Mouse (Mus musculus): ENCODE measurements around the gene Ssna1.

Ssna1 gene

DNA sequence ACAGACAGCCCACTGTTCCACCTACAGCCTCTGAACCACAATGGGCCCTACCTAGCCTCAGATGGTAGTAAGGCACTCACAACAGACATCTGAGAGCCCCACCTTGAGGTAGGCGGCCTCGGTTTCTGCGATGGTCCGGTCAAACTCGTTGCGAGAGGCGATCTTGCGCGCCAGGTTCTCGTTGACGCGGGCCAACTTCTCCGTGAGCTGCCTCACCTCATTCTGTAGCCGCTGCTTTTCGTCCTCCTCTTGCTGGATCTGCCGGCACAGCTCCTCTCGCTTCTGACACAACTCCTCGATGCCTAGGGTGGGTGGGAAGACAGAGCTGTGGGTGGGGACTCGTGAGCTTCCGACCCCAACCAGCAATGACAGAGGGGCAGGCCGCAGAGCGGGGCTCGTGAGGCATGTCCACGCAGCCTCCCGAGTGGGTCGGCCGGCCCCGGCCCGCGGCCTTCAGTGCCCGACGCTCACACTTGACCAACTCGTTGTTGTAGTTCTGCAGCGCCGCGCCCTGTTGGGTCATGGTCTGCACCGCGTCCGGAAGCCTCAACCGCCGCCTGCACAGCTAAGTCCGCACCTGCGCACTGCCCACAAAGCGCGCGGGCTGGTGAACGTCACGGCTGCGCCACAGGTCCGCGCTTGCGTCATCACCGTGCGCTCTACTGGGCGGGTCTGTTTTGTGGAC lies at the start of gene Ssna1, which contains the start of gene Anapc2:
Gene Ssna1 (minus strand): TSS at position 612 of the 685 bp plus-strand sequence.
Gene Anapc2 (plus strand): TSS at position 652 of the 685 bp plus-strand sequence.
- peak; percentile 83 for ATAC-seq (ENCODE audit: low TSS enrichment)

DNA sequence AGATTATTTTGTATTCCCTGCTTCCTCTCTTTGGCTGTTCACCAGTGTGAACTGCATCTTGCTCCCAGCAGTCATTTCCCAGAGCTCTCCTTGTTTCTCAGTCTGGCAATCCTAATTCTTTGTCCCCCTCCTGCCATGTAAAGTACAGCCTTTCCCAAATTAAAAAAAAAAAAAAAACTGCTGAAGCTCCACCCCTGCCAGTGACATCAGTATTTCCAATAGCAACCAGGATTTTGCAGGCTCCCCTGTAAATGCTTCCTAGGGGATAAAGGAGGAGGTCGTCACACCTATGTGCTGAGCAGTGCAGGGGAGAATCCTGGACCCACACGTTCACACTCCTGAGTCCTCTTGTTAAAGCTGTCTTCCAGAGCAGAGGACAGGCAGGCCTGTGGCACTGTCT lies 47.8 kb upstream of the Ssna1 start:
- ATAC-seq (ENCODE audit: low TSS enrichment) = no peak

DNA sequence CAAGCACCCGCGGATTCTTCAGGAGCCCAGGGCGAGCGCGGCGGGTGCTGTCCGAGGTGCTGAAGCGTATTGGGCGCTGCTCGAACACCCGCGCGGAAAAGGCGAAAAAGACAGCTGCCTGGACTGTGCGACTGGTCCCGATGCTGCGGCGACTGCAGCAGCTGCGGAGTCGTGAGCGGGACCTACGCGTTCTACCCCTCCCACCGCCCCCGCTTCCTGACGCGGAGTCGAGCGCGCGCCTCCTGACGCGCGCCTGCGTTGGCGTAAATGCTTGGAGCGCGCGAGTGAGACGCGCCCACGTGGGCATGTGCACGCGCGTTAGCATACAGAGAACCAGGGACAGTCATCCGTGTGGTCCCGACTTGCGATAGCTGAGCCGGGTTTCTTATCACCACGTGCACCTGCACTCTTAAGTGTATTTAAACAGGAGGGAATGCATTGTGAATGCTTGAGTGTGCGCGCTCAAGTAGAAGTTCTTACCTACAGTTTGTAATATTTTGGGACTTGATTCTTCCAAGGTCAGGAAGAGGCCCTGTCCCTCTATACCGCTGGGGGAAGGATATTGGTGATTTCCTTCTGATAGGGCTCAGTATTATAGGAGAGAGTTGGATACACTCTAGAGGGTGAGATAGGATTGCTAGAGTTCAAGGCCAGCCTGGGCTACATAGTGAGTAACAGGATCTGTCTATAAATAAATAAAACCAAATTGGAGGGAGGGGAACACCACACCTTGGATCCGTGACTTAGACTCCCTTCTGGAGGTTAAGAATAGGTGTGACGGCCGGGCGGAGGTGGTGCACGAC lies 46.9 kb upstream of the Ssna1 start, which contains the start of gene Grin1:
Gene Grin1 (minus strand): TSS at position 217 of the 803 bp plus-strand sequence.
- ATAC-seq (ENCODE audit: low TSS enrichment) = peak; percentile 66

DNA sequence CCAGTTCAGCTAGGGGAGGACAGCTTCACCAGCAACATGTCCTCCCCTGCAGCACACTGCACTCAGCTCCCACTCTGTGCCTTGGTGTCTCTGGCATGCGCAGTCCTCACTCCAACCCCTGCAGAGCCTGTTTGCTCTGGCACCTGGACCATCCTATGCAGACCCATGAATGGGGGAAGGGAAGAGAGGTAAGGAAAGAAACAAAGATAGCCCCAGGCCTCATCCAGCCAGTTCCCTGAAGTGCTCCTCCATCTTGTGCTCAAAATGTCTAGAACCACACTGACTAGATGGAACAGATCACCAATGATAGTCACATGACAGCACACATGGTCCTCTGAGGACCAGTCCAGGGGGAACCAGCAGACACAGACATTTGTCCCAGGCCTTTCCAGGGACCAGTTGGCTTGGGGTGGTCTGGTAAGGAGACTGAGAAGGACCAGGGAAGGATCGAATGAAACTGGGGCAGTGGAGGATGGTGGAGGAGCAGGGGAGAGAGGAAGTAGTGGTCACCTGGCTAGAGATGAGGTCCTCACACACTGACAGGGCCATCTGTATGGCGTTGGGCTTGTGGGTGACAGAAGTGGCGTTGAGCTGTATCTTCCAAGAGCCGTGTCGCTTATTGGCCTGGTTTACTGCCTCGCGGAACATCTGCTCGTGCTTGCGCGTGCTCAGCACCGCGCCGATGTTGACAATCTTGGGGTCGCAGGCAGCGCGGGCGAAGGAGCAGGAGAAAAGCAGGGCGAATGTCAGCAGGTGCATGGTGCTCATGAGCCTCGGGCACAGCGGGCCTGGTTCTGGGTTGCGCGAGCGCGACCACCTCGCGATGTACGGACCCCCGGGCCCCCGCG lies 46.1 kb upstream of the Ssna1 start:
- peak; percentile 67 for ATAC-seq (ENCODE audit: low TSS enrichment)

DNA sequence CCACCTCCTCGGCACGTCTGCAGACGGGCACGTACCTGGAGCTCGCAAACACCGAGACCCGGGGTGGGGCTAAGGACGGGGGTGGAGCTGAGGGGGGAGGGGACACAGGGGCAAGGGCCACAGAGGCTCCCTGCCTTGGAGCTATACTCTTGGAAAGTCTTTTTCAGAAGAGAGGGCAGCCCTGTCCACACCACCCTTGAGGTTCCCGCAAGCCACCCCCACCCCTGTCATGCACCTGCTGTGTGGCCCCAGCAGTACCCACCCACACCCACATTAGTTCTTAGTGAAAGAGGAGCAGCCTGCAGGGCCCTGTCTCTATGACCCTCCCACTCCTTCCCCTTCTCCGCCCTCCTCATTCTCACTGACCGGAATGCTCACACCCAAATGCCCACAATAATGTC lies 39.3 kb upstream of the Ssna1 start:
- no peak for ATAC-seq (ENCODE audit: low TSS enrichment)

DNA sequence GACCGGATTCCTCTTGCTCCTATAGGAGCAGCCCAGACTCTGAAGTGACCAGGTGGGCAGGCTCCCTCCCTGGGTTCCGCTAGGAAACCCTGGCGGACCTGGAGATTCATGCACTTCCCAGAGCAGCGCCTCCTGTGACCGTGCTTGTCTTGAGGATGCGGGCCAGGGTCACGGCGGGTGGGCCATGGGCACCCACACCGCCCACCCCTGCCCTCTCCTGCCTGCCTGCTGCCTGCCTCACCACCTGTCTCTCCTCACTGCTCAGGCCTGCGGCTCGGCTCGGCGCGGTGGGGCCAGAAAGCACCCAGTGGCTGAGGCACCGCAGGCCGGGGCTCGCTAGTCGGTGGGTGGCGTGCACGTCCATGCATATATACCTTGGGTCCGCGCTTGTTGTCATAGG lies 38.7 kb upstream of the Ssna1 start:
- no peak for ATAC-seq (ENCODE audit: low TSS enrichment)

DNA sequence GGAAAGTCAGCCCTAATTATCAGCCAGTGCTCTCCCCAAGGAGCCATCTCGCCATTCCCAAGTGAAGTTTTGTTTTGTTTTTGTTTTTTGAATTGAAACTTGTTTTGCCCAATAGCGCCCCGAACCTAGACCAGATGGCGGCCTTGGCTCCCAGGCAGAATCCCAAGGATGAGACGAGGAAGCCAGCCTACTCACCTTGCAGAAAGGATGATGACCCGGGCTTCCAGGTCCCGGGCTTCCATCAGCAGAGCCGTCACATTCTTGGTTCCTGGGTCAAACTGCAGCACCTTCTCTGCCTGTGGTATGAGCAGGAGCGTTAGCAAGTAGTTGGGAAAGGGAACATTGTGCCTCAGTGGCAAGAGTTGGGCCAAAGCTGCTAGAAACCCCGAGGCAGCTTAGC lies 37.9 kb upstream of the Ssna1 start:
- ATAC-seq (ENCODE audit: low TSS enrichment) = no peak

DNA sequence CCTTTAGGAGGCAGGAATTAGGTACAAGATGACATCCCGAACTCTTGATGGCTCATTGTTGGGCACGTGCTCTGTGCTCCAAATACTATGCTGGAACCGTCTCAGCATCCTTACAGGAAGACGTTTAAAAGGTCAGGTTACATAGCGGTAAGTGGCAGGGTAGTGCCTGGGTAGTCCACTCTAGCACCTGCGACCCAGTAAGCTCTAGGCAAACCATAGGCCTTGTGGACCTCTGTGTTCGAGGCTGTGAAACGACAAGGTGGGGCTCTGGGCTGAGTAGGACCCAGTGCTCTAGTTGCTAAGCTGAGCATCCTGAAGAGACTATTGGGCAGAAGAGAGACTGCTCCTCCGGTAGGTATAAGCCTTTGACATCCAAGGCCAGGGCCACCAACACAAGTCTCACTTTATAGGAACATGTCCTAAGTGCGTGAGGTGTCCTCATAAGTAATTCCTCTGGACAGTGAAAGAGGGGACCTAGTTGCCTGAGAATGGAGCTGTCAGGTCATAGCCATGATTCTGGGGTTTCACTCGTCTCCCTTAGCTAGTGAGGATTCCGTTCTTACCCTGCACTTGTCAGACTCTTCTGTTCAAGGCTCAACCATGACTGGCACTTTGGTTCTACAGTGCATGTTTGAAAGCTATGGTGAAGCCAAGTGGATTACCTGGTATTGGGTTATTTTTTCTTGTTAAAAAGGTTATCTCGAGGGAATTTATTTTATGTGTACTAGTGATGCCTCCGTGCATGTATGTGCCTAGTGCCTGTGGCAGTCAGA lies 33.5 kb upstream of the Ssna1 start:
- ATAC-seq (ENCODE audit: low TSS enrichment) = no peak

DNA sequence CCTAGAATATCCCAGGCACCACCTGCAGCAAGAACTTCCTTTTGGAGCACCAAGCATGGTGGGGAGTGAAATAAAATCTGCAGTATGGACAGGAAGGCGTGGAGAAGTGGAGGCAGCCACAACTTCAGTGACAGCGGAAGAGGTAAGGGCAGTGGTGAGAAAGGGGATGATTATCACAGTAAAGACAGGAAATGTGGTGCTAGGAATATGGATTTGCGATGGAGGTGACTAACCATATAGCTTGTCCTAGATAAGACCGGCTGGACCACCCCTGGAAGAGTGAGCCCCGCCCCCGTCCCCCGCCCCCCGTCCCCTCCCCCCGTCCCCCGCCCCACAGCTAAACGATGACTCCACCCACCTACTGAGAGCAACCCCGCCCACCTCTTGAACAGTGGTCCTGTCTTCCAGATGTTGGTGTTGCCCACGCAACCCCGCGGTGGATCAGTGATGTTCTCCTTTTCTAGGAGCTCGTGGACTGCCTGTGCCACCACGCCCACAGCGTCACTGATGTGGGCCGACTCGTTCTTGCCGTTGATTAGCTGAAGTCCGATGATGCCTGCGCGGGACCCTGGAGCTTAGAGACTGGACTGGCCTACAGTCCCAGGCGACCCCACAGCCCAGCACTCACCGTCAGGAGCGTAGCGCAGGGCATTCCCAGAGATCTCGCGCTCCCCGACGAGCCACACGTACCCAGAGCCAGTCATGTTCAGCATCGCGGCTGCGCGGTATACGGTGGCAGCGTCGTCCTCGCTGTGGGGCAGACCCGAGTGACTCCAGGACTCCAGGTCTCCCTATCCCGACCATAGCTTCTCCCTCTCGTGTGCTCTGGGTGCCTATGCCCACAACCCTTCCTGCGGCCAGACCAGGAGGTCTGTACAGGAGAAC lies 32.7 kb upstream of the Ssna1 start:
- 0 out of 2 replicates have a peak, but pooled peaks have one; percentile 31 for ATAC-seq (ENCODE audit: low TSS enrichment)

DNA sequence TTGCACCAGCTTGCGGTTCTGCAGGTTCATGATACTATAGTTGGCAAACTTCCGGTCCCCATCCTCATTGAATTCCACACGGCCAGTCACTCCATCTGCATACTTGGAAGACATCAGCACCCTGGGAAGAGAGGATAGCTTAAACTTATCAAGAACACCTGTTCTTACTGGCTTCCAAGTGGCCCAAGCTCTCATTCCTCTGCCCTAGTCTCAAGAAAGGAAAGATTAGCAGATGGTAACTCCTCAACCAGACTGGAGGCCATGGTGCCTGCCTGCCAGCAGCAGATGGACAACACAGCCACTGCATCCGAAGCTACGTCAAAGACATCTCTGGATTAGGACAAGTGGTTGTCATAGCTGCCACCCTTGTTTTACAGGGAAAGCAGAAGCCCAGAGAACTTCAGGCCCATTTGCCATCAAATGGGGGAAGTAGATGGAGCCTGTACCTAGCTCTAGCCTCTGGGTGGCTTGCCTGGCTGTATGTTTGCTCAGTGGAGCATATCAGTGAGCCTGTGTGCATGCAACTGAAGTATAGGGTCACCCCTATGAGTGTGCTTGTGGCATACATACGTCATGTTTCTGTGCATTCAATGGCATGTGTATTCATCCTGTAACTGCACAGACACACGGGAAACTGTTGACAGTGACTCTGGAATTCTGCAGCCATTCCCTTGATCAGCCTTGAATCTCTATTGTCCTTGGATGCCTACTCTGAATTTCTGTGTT lies 31.9 kb upstream of the Ssna1 start:
- ATAC-seq (ENCODE audit: low TSS enrichment) = peak; percentile 18; the same call in 1 of the 2 replicates

DNA sequence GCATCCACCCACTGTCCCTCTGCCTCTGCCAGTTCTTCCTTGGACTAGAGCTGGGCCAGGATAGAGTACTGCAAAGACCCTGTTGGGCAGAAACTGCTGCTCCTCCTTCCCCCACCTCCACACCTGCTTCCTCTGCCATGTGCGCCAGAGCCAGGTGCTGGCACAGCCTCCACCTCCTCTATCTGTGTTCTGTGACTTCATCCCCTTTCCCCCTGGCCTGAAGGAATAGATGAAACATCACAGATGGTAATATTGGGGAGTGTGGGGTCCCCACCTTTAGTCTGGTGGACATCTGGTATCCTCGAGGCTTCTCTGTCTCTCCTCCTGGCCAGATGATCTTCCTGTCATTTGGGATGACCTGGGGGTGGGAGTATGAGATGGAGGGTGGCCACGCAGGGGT lies 31.2 kb upstream of the Ssna1 start:
- no peak for ATAC-seq (ENCODE audit: low TSS enrichment)

DNA sequence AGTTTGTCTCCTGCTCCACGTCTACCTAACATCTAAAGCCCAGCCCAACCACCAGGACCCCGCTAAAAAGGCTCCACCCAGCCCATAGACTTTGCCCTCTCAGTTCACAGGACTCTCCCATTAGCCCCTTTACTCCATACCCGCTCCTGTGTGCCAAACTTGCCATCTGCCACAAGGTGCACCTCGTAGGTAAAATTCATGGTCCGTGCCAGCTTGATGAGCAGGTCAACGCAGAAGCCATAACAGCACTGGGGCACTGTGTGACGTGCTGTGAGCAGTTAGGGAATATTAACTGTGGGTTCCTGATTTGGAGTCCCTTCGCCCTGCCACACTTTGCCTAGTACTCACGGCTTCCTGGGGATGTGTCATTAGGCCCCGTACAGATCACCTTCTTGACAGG lies 25.8 kb upstream of the Ssna1 start:
- ATAC-seq (ENCODE audit: low TSS enrichment) = no peak

DNA sequence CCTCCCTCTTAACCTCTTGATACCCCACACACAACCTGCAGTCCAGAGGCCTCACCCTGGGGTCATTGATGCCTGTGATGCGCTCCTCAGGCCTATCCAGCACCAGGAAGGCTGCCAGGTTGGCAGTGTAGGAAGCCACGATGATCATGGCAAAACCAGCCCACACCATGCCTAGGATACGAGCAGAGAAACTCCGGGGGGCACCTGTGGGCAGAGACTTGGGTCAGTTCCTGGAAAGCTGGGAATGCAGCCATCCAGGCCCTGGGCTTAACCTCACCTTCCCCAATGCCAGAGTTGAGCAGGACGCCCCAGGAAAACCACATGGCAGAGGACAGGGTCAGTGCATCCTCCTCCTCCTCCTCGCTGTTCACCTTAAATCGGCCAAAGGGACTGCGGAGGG lies 24.9 kb upstream of the Ssna1 start:
- ATAC-seq (ENCODE audit: low TSS enrichment) = no peak

DNA sequence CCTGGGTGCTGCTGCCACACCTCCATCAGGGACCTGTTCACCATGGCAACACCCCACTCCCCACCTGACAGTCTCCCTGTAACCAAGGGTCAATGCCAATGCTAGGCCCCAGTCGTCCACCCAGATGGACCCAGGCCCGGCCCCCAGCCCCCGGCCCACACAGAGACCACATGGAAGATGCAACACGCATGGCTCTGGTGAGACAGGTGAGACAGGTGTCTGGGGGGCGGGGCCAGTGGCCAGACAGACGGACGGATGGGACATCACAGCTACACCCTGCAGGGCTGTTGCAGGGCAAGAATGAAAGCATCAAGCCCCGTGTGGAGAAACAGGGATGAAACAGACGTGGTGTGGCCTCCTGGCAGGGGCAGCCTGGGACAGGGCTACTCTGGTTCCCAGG lies 21.5 kb upstream of the Ssna1 start:
- ATAC-seq (ENCODE audit: low TSS enrichment) = no peak

DNA sequence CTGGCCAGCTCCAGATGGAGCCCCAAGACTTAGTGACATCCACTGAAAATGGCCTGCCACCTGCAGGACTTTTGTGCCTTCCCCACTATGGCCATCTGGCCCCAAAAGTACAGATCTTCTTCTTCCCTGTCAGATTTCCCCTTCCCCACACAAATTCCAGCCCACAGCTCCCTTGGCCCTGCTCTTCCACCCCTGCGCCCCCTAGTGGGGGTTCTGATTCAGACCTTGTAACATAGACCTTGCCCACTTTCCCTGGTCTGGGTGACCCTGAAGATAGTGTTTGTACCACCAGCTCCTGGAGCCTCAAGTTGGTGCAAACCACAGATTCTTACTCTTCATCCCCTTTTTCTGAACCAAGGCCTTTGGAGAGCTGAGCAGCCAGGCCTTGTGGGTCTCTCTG lies 20.6 kb upstream of the Ssna1 start:
- no peak for ATAC-seq (ENCODE audit: low TSS enrichment)

DNA sequence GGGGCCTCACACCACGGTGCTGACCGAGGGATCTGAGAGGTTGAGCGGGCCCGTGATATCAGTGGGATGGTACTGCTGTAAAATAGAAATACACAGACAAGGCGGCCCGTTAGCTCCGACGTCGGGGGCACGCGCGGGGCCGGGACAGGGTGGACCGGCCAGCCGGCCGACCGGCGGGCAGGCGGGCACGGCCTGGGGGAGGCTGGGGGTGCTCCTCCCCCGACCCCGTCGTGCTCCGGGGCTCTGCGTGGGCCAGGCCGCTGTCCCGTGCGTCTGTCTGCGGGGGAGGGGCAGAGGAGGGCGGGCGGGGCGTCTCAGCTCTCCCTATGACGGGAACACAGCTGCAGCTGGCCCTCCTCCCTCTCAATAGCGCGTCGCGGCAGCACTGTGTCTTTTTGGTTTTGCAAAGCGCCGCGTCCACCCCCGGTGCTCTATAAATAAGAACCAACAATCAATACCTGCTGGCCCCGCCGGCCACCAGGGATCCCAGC lies 19.9 kb upstream of the Ssna1 start:
- no peak for ATAC-seq (ENCODE audit: low TSS enrichment)

DNA sequence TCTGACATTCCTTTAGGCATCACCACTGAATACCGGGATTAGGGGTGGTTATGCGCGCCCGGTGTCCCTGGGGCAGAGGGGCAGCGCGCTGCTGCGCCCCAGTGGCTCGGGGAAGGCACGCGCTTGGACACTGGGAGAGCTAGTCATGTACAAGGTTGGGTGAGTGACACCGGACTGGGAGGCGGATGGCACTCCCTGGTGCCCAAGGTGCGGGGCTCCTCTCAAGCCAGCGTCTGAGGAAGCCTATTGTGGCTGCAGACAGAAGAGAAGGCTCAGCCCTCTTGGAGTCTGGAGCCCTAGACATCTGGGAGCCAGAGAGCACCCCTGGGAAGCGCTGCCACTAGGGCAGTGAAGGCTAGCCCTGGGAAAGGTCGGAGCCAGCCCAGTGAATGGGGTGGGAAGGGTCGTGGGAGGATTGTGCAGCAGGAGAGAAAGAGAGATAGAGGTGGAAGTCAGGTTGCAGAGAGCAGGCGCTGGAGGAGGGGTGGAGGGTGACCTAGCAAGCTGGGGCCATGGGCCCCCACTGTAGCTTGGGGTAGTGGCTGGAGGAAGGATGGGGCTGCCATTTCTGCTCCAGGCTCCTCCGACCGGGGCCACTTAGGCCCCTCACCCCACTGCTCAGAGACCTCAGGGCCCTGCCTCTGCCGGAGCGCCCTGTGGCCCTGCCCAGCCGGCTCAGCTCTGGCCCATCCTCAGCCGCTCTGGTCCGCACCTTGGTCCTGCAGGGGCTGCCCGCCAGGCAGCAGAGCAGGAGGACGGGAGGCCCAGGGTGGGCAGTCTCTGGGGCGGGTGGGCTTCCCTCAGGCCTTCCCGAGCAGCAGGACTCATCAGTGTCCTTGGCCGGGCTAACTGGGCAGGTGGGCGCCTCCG lies 19.2 kb upstream of the Ssna1 start:
- no peak for ATAC-seq (ENCODE audit: low TSS enrichment)

DNA sequence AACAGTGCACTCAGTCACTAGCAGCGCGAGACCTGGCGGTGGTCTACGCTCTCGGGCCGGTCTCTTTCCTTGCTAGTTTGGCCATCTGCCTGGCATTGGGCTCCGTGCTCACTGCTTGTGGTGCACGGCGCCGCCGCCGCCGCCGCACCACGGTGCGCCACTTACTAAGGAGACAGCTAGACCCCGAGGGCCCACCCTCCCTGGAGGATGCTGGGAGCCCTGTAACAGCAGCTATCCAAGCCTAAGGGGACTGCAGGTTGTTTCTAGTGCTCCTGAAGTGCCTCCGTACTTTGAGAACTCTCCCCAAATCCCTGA lies 18.5 kb upstream of the Ssna1 start:
- no peak for ATAC-seq (ENCODE audit: low TSS enrichment)
